Mouse (Mus musculus) erythroblast, embryonic 14.5 days (primary cell): Measurements from ENCODE around the gene Hoxa7. TPM values are rescaled to one million over a fixed set of nuclear protein-coding genes. Genes with fewer than 3 reads are reported as not detected.

Experiments
- H3K27me3 ChIP-seq: 2 replicates; pipeline ENCODE4 v1.6.1; 2012; ENCODE audit warnings: inconsistent platforms; ENCODE audit not compliant: control insufficient read depth
- H3K36me3 ChIP-seq: 2 replicates; pipeline ENCODE4 v1.6.1; 2012; ENCODE audit warnings: mild to moderate bottlenecking, inconsistent platforms; ENCODE audit not compliant: control insufficient read depth
- H3K4me1 ChIP-seq: 2 replicates; pipeline ENCODE4 v1.6.1; 2012; ENCODE audit warnings: inconsistent platforms; ENCODE audit not compliant: control insufficient read depth
- H3K4me3 ChIP-seq: replicated peaks from 2 replicates; pipeline ENCODE3; 2012; ENCODE audit warnings: moderate library complexity, mild to moderate bottlenecking, inconsistent platforms
- H3K9me3 ChIP-seq: 2 replicates; pipeline ENCODE4 v1.6.1; 2012; ENCODE audit warnings: low read length, inconsistent platforms, mixed read lengths; ENCODE audit not compliant: control insufficient read depth
- GATA1 ChIP-seq: IDR thresholded peaks from 2 replicates; pipeline ENCODE4 v1.6.1; 2012; ENCODE audit warnings: low read length, inconsistent platforms, mixed read lengths
- TAL1 ChIP-seq: IDR thresholded peaks from 3 replicates; pipeline ENCODE4 v1.6.1; 2012; ENCODE audit warnings: low read length, inconsistent platforms, mixed read lengths
- polyA plus RNA-seq: library from polyadenylated mRNA; stranded (reverse); fragments of >175 nt; gene quantifications from 2 replicates; pipeline ENCODE4 v1.2.3, GENCODE M21; 2012

The Hoxa7 gene
- polyA plus RNA-seq, 1 experiment: 0.02 TPM

DNA sequence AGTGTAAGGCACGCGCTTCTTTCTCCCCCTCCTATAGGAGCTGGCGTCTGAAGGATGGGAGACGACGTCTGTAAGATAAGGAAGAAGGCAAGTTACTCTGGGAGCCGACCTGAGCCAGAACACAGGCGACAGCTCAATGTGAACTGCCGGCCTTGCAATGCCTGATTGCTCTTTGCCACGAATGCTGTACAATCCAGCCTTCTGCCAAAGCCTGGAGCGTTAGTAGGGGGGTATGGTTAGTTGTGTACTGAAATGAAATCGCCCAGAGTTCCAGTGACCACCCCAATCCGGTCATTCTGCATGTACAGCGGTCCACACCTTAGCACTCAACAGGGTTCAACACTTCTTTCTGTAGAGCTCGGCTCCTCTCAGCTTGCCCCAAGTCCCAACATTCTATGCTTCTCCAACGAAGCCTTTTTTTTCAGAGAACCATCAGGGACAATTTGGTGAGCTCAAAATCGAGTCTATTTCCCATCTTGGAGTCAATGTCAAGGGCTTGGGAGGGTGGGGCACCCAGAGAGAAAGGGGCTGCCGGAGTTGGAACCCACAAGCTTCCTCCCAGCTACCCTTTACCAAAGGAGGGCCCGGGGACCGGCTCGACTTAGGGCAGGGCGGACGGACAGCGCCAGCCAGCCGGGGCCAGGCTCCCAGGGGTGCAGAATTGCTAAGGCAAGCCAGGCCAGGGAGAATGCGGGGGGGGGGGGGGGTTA is 37.6 kb upstream of the Hoxa7 start:
- Histone ChIP-seq H3K36me3 (no peaks in the 10 kb centered on the region), H3K4me1 (no peaks in the 10 kb centered on the region), H3K9me3 (peaks cover 2% of the 10 kb centered on the region; the same call in 1 of the 2 replicates), H3K27me3 (peaks cover 99% of the 10 kb centered on the region), H3K4me3 (no peak overlapping the region)
- TF ChIP-seq GATA1 (no peak), TAL1 (no peak)

DNA sequence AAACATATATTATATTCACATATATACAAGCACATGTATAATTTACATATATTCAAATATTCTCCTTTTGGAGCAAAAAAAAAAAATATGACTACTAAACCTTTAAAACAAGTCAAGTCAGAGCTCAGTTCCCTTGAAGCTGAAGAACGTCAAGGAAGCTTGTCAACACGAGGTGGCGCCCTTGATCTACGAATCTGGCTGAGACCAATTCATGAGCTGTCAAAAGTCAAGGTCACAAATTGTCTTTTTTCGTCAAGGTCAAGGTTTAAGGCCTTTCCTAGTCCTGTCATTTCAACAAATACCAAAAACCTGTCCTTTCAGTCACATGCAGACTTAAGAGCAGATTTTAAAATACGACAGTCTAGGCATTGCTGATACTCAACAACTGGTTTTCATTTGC is 35.3 kb upstream of the Hoxa7 start:
- no peaks in the 10 kb centered on the region for H3K36me3 ChIP-seq
- no peak for TF ChIP-seq TAL1
- no peak for TF ChIP-seq GATA1
- H3K4me1 ChIP-seq: no peaks in the 10 kb centered on the region
- peaks cover 99% of the 10 kb centered on the region for H3K27me3 ChIP-seq
- no peak overlapping the region for H3K4me3 ChIP-seq
- peaks cover 2% of the 10 kb centered on the region; the same call in 1 of the 2 replicates for H3K9me3 ChIP-seq

DNA sequence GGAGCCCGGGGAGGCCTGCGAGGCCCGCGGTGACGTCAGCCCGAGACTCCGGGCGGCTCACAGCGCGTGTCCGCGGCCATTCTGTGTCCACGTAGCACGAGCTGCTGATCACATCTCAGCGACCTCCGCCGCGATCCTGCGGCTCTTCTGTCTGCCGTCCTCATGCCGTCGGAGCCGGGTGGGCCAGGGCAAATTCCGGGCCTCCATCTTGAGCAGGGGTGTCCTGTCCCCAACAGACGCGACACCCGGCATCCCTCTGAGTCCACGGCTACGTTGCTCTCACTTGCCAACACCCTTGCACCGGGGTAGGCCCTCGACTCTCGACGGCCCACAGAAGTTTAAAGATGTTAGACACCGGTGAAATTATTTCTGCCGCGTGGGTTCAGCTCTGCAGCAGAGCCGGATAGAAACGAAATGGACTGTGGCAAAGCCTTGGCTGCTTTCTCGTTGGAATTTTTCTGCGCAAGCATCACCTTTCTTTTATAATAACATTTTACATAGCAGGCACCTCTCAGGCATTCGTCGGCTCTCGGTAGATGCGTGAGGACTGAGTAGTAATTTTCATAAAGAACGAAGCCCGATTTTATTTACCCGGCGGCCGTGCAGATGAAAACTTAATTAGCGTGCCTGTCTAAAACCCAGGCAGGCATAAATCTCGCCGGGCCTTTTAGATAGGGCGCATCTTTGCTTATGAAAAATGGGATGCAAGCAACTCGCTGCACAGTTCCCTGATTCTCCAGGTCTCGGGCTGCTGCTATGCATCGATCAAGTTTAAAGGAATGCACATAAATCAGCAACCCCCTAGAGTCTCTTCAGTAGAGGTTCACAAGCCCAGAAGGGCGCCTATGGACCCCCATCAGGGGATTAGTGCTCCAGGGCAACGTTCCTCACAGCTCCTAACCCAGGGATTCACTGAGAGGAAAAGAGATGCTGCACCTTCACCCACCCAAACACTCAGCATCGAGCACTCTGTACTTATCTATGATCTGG is 32.2 kb upstream of the Hoxa7 start:
- Histone ChIP-seq H3K4me3 (no peak overlapping the region), H3K4me1 (no peaks in the 10 kb centered on the region), H3K27me3 (peaks cover 99% of the 10 kb centered on the region), H3K36me3 (no peaks in the 10 kb centered on the region), H3K9me3 (no peaks in the 10 kb centered on the region; the same call in 1 of the 2 replicates)
- TF ChIP-seq TAL1 (no peak), GATA1 (no peak)

DNA sequence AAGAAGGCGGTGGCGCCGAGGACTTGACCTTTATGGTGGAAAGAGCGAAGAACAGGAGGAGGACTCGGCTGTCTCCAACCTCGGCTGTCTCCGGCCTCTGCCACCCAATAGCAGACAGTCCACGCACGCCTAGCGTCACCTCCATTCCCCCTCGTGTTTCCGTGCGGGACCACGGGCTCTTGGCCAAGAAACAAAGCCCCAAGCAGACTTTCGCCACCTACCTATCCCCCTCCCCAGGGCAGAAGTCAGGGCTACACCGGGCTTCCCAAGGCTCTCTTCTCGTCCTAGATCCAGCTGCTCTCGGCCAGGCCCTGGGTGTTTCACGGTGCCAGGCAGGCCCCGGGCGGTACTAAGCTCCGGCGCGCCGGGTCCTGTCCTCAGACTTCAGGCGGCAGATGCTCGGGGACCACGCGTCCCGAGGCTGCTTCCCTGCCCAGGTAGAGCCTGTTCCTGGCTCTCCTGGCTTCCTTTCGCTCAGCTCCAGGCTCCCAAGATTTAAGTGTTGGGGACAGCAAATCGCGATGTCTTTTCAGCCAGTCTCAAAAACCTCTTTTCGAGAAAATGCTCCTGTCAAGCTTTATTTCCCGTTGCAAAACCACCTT is 31.2 kb upstream of the Hoxa7 start:
- Histone ChIP-seq H3K36me3 (no peaks in the 10 kb centered on the region), H3K27me3 (peaks cover 99% of the 10 kb centered on the region), H3K9me3 (no peaks in the 10 kb centered on the region; the same call in 1 of the 2 replicates), H3K4me3 (no peak overlapping the region), H3K4me1 (no peaks in the 10 kb centered on the region)
- TF ChIP-seq GATA1: no peak
- TF ChIP-seq TAL1: no peak

DNA sequence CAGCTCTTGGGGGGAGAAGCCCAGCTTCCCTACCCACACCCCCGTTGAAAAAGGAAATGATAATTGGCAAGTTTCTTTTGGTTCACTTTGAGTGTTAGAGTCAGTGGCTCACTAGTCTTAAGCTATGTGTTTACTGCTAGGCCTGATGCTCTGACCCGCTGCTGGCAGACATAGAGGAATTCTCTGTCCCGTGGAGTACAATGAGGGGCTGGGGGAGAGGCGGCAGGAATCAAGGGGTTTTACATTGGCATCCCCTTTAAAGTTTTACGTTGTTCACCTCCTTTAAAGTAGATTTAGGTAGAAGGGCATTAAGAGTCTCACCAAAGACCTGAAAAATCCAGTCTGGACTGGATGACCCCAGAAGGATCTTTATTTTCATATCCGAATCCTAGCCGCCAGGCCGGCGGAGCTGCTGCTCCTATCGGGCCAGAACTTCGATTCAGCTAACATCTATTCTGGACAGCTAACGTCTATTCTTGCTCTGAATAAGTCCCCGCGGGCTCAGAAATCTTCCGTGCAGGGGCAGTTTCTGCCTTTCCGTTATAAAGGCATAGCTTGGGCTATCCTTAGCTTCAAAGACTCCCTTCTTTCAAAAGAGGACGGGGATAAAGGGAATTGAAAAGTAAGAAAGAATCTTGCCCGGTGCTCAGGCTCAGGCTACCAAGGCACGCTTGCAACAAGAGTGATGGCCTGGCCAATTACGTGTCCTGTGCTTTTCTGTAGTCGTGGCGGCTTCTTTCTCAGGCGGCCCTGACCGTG is 30.5 kb upstream of the Hoxa7 start:
- no peaks in the 10 kb centered on the region for H3K4me1 ChIP-seq
- no peaks in the 10 kb centered on the region; the same call in 1 of the 2 replicates for H3K9me3 ChIP-seq
- no peak overlapping the region for H3K4me3 ChIP-seq
- TF ChIP-seq TAL1: no peak
- TF ChIP-seq GATA1: no peak
- H3K27me3 ChIP-seq: peaks cover 99% of the 10 kb centered on the region
- no peaks in the 10 kb centered on the region for H3K36me3 ChIP-seq

DNA sequence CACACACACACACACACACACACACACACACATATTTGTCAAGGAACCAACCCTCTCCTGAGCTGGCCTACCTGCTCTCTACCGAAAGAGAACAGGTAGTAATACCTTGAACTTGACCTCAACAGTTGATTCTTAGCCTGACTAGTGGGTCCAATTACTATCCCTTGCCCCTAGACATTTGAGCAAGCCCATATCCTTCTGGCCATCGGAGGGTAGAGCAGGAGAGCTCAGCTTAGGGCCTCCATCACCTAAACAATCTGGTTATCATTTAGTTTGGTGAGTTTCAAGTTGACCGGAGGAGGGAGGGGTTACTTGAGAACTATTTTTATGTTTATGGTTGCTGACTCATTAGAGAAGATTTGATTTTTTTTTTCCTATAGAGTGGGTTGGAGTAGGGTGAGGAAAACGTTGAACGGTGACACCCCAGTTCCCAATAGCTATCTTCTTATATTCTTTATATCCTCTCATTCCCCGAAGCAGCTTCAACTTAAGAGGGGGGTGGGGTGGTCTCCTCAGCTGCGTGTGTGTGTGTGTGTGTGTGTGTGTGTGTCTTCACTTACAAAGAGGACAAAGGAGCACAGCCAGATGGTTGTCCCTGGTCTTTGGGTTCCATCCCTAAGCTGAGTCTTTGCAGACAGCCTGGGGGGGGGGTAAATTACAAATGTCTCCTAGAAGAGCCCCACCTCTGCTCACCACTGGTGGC is 29.7 kb upstream of the Hoxa7 start:
- Histone ChIP-seq H3K4me3 (no peak overlapping the region), H3K36me3 (no peaks in the 10 kb centered on the region), H3K27me3 (peaks cover 99% of the 10 kb centered on the region), H3K9me3 (no peaks in the 10 kb centered on the region; the same call in 1 of the 2 replicates), H3K4me1 (no peaks in the 10 kb centered on the region)
- no peak for TF ChIP-seq TAL1
- no peak for TF ChIP-seq GATA1

DNA sequence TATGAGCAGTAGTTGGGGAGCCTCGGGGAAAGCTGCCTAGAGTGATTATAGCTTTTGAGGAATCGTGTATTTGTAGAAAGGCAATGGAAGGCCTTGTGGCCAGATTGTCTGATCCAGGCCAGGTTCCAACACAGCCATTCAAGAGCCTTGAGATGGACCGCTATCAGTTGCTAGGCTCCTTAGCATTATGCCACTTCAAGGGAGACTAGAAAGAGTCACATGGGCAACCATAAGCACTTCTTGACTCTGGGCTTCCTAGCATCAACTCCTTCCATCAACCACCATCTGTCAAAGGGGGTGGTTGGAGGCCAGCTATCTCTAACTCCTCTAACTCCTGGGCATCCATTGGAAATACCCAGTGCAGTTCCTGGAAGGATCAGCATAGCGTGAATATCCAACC is 28.2 kb upstream of the Hoxa7 start:
- H3K27me3 ChIP-seq: peaks cover 100% of the 10 kb centered on the region
- no peak for TF ChIP-seq TAL1
- no peak for TF ChIP-seq GATA1
- H3K9me3 ChIP-seq: no peaks in the 10 kb centered on the region; the same call in 1 of the 2 replicates
- no peak overlapping the region for H3K4me3 ChIP-seq
- H3K36me3 ChIP-seq: no peaks in the 10 kb centered on the region
- H3K4me1 ChIP-seq: no peaks in the 10 kb centered on the region

DNA sequence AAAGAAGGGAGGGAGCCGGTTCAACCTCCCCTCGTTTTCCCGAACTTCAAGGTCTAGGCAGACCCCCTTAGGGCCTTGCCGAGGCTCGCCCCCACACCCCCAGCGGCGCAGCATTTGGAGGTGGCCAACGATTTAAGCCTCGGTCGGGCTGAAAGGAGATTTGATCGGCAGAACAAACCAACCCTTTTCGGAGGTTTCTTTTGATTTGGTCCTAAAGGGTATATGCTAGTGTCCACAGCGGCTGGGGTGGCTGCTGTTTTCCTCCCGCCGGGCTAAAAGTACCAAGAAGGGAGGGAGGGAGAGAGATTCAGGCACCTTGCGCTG is 27.7 kb upstream of the Hoxa7 start:
- no peaks in the 10 kb centered on the region for H3K4me1 ChIP-seq
- H3K4me3 ChIP-seq: no peak overlapping the region
- peaks cover 100% of the 10 kb centered on the region for H3K27me3 ChIP-seq
- no peaks in the 10 kb centered on the region; the same call in 1 of the 2 replicates for H3K9me3 ChIP-seq
- TF ChIP-seq GATA1 (no peak), TAL1 (no peak)
- H3K36me3 ChIP-seq: no peaks in the 10 kb centered on the region
